Mouse (Mus musculus) intestine, postnatal 0 days (tissue): ENCODE data around the gene Plekha6. TPM values are rescaled to one million over a fixed set of nuclear protein-coding genes. Genes with fewer than 3 reads are reported as not detected.

Experiments used
- ATAC-seq: fragments of 200-750 bp; cut with Nextera tagmentation; 2 replicates; pipeline ENCODE4 v1.8.0; 2017; ENCODE audit warnings: mild to moderate bottlenecking, moderate TSS enrichment, moderate library complexity
- H3K27ac ChIP-seq: fragments of 300-500 bp; sonication (generic); 2 replicates; pipeline ENCODE4 v1.5.1; 2014; ENCODE audit warnings: mild to moderate bottlenecking, low read depth, low read length, moderate library complexity
- H3K27me3 ChIP-seq: fragments of 300-500 bp; sonication (generic); replicated peaks from 2 replicates; pipeline ENCODE4 v1.6.1; 2014; ENCODE audit warnings: low read length, mixed read lengths; ENCODE audit not compliant: control insufficient read depth, insufficient read depth
- H3K36me3 ChIP-seq: fragments of 300-500 bp; sonication (generic); 2 replicates; pipeline ENCODE4 v1.6.1; 2014; ENCODE audit warnings: mild to moderate bottlenecking, moderate library complexity; ENCODE audit not compliant: control insufficient read depth, insufficient read depth
- H3K4me1 ChIP-seq: fragments of 300-500 bp; sonication (generic); replicated peaks from 2 replicates; pipeline ENCODE4 v1.6.1; 2014; ENCODE audit warnings: antibody characterized with exemption, low read length, mixed read lengths; ENCODE audit not compliant: control insufficient read depth, insufficient read depth
- H3K4me2 ChIP-seq: fragments of 300-500 bp; sonication (generic); replicated peaks from 2 replicates; pipeline ENCODE4 v1.6.1; 2014; ENCODE audit warnings: low read depth, mild to moderate bottlenecking, moderate library complexity
- H3K4me3 ChIP-seq: fragments of 300-500 bp; sonication (generic); 2 replicates; pipeline ENCODE4 v1.5.1; 2014; ENCODE audit warnings: low read depth, low read length
- H3K9ac ChIP-seq: fragments of 300-500 bp; sonication (generic); 2 replicates; pipeline ENCODE4 v1.6.1; 2014; ENCODE audit warnings: mild to moderate bottlenecking, low read depth, low read length
- H3K9me3 ChIP-seq: fragments of 300-500 bp; sonication (generic); 2 replicates; pipeline ENCODE4 v1.6.1; 2016; ENCODE audit warnings: mixed run types; ENCODE audit not compliant: control insufficient read depth
- CTCF ChIP-seq: sonication (generic); IDR thresholded peaks from 2 replicates; pipeline ENCODE4 v1.5.1; 2016; ENCODE audit warnings: low read depth, mild to moderate bottlenecking, control low read depth, antibody characterized with exemption, moderate library complexity
- WGBS: fragments of 180-500 bp; shearing (Covaris S2); extraction: QIAGEN DNeasy Blood & Tissue Kit; methylation state at CpG from one replicate; pipeline ENCODE4 v1.1.7; 2014; 5-methylcytosine and 5-hydroxymethylcytosine counted together
- polyA plus RNA-seq: library from polyadenylated mRNA; unstranded; fragments of >200 nt; fragmentation: Nextera tagmentation; extraction: Ambion mirVana; gene quantifications from 2 replicates; pipeline ENCODE4 v1.2.1, GENCODE M21; 2015

Plekha6 gene
- polyA plus RNA-seq, 1 experiment from 2014 or later = 7.5 TPM

DNA sequence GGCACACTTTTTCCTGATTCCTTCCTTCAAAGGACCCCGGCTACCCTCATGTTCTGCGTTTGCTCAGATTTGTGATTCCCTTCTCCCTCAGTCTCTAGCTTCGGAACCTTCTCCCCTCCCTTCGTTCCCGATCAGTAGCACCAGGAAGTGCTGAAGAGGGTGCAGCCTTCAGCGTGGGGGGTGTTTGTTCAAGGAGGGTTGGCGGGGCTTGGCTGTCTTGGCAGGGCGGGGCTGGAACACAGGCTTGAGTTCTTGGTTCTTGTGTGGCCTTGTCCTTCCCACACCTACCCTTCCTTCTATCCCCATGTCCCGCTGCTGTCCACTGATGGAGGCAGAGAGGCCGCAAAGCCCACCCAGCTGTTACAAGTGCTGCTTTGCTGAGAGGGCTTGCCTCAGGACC lies 41.0 kb downstream of the Plekha6 start:
- H3K9ac ChIP-seq = no peak overlapping the region
- peak overlapping the region; percentile 18 for H3K4me2 ChIP-seq
- H3K27me3 ChIP-seq = no peaks in the 10 kb centered on the region
- no peak overlapping the region for H3K4me3 ChIP-seq
- H3K27ac ChIP-seq = peak overlapping the region; percentile 10
- no peaks in the 10 kb centered on the region for H3K9me3 ChIP-seq
- peaks cover 2% of the 10 kb centered on the region; the same call in 1 of the 2 replicates for H3K4me1 ChIP-seq
- WGBS = 38% methylated on average over 10 of the region's 10 CpGs
- peak; percentile 71 for ATAC-seq
- TF ChIP-seq CTCF = no peak
- no peaks in the 10 kb centered on the region for H3K36me3 ChIP-seq

DNA sequence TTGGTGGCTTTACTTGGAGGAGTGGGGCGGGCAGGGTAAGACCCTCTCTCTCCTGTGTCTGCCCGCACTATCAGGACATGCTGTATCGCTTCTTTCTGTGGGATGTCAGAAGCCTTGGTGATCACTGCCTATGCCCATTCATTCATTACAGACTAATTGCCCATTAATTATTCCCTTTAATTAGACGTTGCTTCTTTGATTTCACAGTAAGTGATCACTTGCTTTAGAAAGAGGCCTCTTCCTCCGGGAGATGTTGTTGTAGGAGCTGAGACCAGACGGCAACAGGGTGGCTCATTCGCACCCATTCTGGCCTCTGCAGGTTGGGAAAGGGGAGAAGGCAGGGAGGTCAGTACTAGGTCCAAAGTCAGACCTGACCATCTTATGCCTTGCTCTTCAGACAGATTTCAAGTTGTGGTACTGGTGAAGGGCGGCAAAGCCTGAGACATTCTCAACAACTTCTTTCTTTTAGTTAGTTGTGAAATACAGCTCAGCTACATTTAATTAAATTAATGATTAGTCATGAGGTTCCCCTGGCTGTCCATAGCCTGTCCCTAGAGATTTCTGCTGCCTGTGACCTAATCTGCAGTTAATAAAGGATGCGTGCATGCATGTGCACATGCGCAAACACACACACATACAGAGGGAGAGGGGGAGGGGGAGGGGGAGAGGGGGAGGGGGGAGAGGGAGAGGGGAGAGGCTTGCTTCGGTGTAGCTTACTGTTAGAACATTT lies 44.2 kb downstream of the Plekha6 start:
- Histone ChIP-seq H3K4me2 (no peak overlapping the region), H3K9ac (no peak overlapping the region), H3K9me3 (no peaks in the 10 kb centered on the region), H3K27ac (no peak overlapping the region), H3K27me3 (no peaks in the 10 kb centered on the region), H3K4me1 (peaks cover 13% of the 10 kb centered on the region), H3K4me3 (no peak overlapping the region), H3K36me3 (no peaks in the 10 kb centered on the region)
- no peak for TF ChIP-seq CTCF
- 81% methylated on average over 10 of the region's 11 CpGs for WGBS
- no peak for ATAC-seq

DNA sequence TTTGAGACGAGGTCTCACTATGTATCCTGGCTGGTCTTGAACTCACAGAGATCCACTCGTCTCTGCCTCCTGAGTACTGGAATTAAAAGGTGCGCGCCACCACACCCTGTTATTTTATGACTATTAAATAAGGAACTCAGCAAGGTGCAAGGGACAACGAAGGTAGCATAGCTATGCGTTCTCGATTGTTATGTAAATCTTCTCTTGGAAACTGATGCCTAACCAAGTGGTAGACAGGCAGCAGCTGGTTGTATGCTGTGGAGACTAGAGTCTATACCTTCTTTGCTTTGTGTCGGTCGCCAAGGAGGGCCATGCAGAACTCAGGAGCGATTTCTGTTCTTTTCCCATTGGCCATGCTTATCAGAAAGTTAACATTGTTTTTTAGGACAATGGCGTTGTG lies 45.0 kb downstream of the Plekha6 start:
- Histone ChIP-seq H3K4me2 (no peak overlapping the region), H3K27ac (no peak overlapping the region), H3K9ac (no peak overlapping the region), H3K4me3 (no peak overlapping the region), H3K27me3 (no peaks in the 10 kb centered on the region), H3K4me1 (peaks cover 13% of the 10 kb centered on the region), H3K36me3 (no peaks in the 10 kb centered on the region), H3K9me3 (no peaks in the 10 kb centered on the region)
- TF ChIP-seq CTCF = no peak
- no peak for ATAC-seq
- 64% methylated on average over 11 of the region's 11 CpGs for WGBS

DNA sequence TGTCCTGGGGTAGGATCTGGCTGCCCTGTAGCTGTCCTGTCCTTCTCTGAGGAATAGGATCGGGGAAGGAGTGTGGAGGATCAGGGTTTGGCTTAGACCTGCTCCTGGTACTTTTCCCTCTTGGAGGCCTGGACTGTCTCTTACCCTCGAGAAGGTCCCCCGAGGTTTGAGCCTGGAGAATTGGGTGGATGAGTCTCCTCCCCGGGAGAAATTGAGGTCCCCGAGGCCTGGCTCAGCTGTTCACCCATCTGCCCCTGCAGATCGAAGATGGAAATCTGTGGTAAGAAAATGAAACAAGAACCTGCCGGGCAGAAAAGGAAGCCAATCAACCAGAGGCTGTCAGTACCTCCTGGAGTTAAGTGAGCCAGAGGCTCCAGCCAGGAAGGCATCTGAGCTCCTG lies 45.5 kb downstream of the Plekha6 start:
- H3K36me3 ChIP-seq = no peaks in the 10 kb centered on the region
- H3K27ac ChIP-seq = 0 out of 2 replicates have a peak overlapping the region, but pooled peaks have one; percentile 3
- no peak overlapping the region for H3K4me3 ChIP-seq
- WGBS = 40% methylated on average over 7 of the region's 7 CpGs
- peaks cover 17% of the 10 kb centered on the region for H3K4me1 ChIP-seq
- no peak for TF ChIP-seq CTCF
- H3K9me3 ChIP-seq = no peaks in the 10 kb centered on the region
- no peak overlapping the region for H3K9ac ChIP-seq
- H3K27me3 ChIP-seq = no peaks in the 10 kb centered on the region
- no peak overlapping the region for H3K4me2 ChIP-seq
- no peak for ATAC-seq

DNA sequence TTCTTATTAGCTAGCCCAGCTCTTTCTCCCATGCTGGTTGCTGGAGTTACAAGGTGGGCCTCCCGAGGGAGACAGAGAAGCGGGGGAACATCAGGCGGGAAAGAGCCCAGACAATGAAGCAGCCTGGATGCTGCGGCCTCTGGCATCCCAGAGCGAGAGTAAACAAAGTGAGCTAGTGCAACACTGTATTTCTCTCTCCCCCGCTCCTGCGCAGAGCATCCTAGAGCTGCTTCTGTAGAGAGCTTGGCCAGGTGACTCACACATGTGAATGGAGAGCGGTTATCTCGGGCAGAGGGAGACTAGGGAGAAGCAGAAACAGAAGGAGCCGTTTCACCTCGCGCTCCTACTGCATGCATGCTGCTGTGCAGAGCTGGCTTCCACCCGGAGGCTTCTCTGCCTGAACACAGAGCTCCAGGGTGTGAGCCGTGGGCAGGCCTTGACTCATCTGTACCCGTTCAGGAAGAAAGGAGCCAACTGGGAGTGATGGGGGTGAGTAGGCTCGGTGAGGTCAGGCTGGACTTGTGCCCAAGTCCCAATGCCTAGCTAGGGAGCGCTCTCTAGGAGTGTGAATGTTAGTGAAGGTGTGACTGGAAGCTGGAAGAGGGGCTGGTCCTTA lies 46.0 kb downstream of the Plekha6 start:
- no peak for ATAC-seq
- Histone ChIP-seq H3K27ac (0 out of 2 replicates have a peak overlapping the region, but pooled peaks have one; percentile 3), H3K9ac (no peak overlapping the region)

DNA sequence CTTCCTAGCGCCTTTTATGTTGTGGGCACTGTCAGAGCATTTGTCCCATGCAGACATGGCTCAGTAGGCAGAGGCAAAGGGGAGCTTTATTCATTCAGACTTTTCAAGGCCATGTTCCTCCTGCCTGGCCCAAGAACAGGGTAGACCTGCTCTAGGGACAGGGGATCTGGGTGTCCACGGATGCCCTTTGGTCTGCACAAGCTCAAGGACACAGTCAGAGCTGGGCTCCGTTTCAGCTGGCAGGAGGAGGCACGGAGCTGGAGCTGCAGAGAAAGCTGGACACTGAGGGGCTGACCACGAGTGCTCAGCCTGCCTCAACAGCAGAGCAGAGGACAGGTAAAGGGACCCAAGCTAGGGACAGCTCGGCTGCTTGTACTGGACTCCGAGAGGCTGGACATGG lies 46.8 kb downstream of the Plekha6 start:
- Histone ChIP-seq H3K4me2 (no peak overlapping the region), H3K4me3 (no peak overlapping the region), H3K36me3 (no peaks in the 10 kb centered on the region), H3K4me1 (peaks cover 23% of the 10 kb centered on the region; the same call in 1 of the 2 replicates), H3K9me3 (no peaks in the 10 kb centered on the region), H3K27me3 (no peaks in the 10 kb centered on the region), H3K9ac (0 out of 2 replicates have a peak overlapping the region, but pooled peaks have one; percentile 7), H3K27ac (no peak overlapping the region)
- no peak for TF ChIP-seq CTCF
- no peak for ATAC-seq
- 73% methylated on average over 7 of the region's 7 CpGs for WGBS

More for the DNA sequence above, 46.0 kb downstream of the Plekha6 start:
- H3K27me3 ChIP-seq = no peaks in the 10 kb centered on the region
- 31% methylated on average over 17 of the region's 17 CpGs for WGBS
- H3K4me1 ChIP-seq = peaks cover 22% of the 10 kb centered on the region
- TF ChIP-seq CTCF = no peak
- no peaks in the 10 kb centered on the region for H3K36me3 ChIP-seq
- no peak overlapping the region for H3K4me2 ChIP-seq
- H3K9me3 ChIP-seq = no peaks in the 10 kb centered on the region
- no peak overlapping the region for H3K4me3 ChIP-seq
